Mouse (Mus musculus): Measurements from ENCODE around the gene Bub3.

DNA sequence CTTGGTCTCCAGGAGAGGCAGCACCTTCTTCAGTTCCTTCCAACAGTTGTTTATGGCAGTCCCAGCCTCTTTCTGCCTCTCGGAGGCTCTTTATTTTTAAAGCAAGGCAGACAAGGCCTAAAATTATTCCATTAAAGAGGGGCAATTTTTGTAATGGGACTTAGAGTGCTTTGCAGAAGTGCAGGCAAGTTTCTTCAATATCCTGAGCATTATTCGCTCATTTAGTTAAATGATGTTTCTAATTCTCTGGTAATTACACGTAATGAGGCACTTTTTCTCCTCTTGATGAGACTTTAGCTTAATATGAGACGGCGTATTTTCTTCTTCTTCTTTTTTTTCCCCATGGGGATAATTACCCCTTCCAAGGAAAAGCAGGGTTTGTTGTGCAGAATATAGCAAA, 25.5 kb downstream of the Bub3 start:
- TF ChIP-seq CTCF (IDR thresholded peaks at IDR 0.05; ENCODE audit: extremely low read depth, insufficient read depth, low read length) = no peak
- no peak for TF ChIP-seq POLR2A (IDR thresholded peaks at IDR 0.05; ENCODE audit: extremely low read depth, insufficient read depth, low read length)

All from cortical plate, adult 2 months (tissue).